Mouse (Mus musculus): ENCODE results near the gene Tmem204. TPM values are rescaled to one million over a fixed set of nuclear protein-coding genes. Genes with fewer than 3 reads are reported as not detected.
A peak's percentile ranks its signal among the peaks of the same experiment; 100 is the strongest.

Gene Tmem204
- total RNA-seq, 1 experiment from 2014 or later = not detected

DNA sequence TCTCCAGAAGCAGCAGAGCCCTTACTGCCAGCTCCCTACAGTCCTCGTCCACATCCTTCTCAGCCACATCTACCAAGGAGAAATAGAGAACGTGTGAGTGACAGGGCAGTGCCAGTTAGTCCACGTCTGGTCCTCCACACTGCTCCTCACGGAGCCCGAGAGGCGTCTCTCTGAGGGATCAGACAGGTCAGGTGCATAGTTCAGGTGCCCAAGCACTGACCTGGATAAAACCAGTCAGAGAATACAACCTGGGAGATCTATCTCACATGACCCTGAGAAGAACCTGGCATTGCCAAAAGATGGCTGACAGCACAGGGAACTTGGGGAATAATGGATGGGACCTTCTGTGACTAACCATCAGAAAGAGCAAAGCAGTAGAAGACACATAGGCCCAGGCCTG lies 16.7 kb upstream of the Tmem204 start:
- no peak for ATAC-seq (replicated peaks in 1 of 2; ENCODE audit: insufficient read depth in 1 of 2, low FRiP score in 2 of 2, low TSS enrichment in 1 of 2, low read depth in 1 of 2, poor library complexity in 2 of 2, severe bottlenecking in 2 of 2)

DNA sequence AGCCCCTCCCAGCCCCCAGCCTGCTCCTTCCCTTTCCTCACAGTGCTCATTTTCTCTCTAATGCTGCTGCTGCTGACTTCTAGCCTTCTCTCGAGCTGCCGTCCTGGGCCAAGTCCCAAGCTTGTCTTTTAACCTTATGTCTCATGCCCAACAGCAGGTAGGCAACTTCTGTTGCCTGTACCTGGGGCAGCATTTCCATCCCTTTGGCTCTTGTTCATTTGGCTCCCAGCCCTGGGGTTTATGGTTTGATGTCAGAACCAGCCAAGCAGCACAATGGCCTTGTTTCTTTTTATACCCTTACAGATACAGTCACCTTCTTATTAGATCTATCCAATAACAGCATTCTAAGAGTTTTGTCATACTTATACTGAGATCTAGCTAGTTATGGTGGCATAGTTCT lies 12.8 kb upstream of the Tmem204 start:
- no peak for ATAC-seq (replicated peaks in 1 of 2; ENCODE audit: insufficient read depth in 1 of 2, low FRiP score in 2 of 2, low TSS enrichment in 1 of 2, low read depth in 1 of 2, poor library complexity in 2 of 2, severe bottlenecking in 2 of 2)

DNA sequence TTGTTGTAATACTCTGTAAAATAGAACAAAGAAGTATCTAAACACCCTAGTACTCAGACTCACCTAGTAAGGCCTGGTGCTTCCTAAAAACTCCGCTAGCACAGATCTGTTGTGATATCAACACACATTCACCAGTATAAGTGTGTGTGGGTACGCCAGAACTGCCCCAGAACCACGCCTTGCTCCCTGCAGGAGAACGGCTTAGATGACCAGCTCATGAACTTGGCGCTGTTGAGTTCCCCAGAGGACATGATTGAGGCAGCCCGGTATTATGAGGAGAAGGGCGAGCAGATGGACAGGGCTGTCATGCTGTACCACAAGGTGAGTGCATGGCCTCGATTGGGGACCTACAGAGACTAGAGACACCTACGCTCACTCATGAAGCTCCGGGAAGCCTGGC lies 7.1 kb upstream of the Tmem204 start:
- ATAC-seq (replicated peaks in 1 of 2; ENCODE audit: insufficient read depth in 1 of 2, low FRiP score in 2 of 2, low TSS enrichment in 1 of 2, low read depth in 1 of 2, poor library complexity in 2 of 2, severe bottlenecking in 2 of 2) = no peak

DNA sequence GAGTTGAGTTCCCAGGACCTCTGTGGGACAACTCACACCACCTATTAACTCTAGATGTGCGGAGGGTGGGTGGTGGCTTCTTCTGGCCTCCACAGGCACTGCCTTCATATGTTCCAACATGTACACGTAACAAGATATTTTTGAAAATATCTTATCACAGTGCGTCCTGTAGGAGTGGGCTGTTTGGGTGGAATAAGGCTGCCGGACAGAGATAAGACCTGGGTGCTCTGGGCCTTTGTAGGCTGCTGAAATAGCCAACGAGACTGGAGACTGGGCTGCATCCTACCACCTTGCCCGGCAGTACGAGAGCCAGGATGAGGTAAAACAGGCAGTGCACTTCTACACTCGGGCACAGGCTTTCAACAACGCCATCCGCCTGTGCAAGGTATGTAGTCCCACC lies 5.8 kb upstream of the Tmem204 start:
- ATAC-seq (replicated peaks in 1 of 2; ENCODE audit: insufficient read depth in 1 of 2, low FRiP score in 2 of 2, low TSS enrichment in 1 of 2, low read depth in 1 of 2, poor library complexity in 2 of 2, severe bottlenecking in 2 of 2) = no peak

- ATAC-seq (replicated peaks in 1 of 2; ENCODE audit: insufficient read depth in 1 of 2, low FRiP score in 2 of 2, low TSS enrichment in 1 of 2, low read depth in 1 of 2, poor library complexity in 2 of 2, severe bottlenecking in 2 of 2) = no peak
Measured at GRCm38 (mm10) chr17:25086724-25087123, 3.3 kb upstream of the Tmem204 start.

- ATAC-seq (replicated peaks in 1 of 2; ENCODE audit: insufficient read depth in 1 of 2, low FRiP score in 2 of 2, low TSS enrichment in 1 of 2, low read depth in 1 of 2, poor library complexity in 2 of 2, severe bottlenecking in 2 of 2) = no peak
Measured at GRCm38 (mm10) chr17:25084835-25085385, 1.5 kb upstream of the Tmem204 start.

- ATAC-seq (replicated peaks in 1 of 2; ENCODE audit: insufficient read depth in 1 of 2, low FRiP score in 2 of 2, low TSS enrichment in 1 of 2, low read depth in 1 of 2, poor library complexity in 2 of 2, severe bottlenecking in 2 of 2) = no peak
Measured at GRCm38 (mm10) chr17:25082887-25083286, 504 bp downstream of the Tmem204 start.

DNA sequence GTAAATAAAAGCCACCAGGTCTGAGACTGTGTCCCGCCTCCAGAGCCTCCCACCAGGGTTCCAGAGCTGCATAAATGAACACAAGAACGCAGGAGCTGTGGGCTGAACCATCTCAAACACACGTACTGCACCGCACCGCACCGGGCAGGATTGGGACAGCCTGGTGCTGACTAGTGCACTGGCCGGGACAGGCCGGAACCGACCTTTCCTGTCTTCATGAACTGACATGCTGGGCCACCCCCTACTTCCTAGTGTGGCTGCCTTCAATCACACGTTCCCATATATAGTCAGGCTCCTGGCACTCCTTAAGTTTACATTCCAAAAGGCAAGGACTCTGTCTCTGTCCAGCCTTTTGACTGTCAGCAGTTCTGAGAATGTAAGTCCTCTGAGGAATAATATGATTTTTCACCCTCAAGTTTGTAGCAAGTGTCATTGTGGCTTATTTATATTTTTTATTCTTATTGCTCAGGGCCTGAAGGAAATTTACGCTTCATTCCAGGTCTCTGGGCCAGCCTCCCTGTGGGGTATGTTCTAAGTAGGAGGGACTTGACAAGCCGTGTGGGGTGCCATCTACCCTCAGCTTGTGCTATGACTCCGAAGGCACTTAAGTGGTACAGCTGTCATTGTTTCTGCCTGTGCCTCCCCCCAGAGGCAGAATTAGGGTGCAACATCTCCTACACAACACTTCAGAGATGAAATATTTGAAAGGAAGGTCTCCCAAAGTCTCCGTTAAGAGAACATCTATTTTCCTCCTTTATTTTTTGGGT lies 1.1 kb downstream of the Tmem204 start:
- no peak for ATAC-seq (replicated peaks in 1 of 2; ENCODE audit: insufficient read depth in 1 of 2, low FRiP score in 2 of 2, low TSS enrichment in 1 of 2, low read depth in 1 of 2, poor library complexity in 2 of 2, severe bottlenecking in 2 of 2)

GRCm38 (mm10) chr17:25080960-25081381 lies 2.4 kb downstream of the Tmem204 start:
- ATAC-seq (replicated peaks in 1 of 2; ENCODE audit: insufficient read depth in 1 of 2, low FRiP score in 2 of 2, low TSS enrichment in 1 of 2, low read depth in 1 of 2, poor library complexity in 2 of 2, severe bottlenecking in 2 of 2) = no peak

- ATAC-seq (replicated peaks in 1 of 2; ENCODE audit: insufficient read depth in 1 of 2, low FRiP score in 2 of 2, low TSS enrichment in 1 of 2, low read depth in 1 of 2, poor library complexity in 2 of 2, severe bottlenecking in 2 of 2) = no peak
Measured at GRCm38 (mm10) chr17:25080210-25080609, 3.2 kb downstream of the Tmem204 start.

DNA sequence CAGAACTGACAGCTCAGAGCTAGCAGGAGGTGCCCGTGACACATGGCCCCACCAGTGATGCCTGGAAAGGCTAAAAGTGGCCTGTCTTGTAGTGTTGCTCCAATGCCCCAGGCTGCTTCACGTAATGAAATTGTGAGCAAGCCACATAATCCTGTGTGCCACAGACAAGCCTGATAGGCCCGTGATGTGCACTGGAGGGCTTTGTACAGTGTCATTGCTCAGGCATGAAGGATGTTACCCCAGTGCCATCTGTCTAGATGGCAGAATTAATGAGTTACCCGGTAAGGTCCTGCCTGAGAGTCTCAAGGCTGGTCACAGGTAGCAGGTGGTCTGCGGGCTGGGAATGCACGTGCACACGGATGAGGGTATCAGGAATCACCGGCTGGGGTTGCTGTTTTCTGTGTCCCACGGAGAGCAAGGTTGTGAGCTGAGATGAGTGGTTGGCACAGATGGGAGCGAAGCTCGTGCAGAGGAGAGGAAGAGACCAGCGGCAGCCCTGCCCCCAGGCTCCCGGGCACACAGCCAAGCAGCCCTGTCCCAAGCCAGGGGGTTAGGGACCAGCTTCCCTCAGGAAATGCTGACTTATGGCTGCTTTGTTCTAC lies 5.5 kb downstream of the Tmem204 start:
- ATAC-seq (replicated peaks in 1 of 2; ENCODE audit: insufficient read depth in 1 of 2, low FRiP score in 2 of 2, low TSS enrichment in 1 of 2, low read depth in 1 of 2, poor library complexity in 2 of 2, severe bottlenecking in 2 of 2) = peak; percentile 33 to 66; a peak in 2 of 4 replicates

DNA sequence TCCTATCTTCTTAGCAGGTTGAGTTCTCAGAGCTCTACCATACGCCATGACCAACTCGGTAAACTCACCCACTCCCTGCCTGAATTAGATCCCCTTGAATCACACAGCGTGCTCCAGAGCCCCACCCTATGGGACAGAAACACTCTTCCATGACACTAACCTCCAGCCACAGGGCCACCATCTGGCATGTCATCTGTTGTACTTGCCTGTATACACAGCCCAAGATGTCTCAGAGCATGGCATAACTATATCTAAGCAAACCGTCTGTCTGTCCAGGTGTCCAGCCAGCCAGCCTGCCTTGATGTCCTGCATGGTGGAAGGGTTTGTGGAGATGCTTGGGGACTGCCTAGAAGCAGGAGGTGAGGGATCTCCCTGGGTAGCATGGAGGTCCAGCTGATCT lies 6.5 kb downstream of the Tmem204 start:
- ATAC-seq (replicated peaks in 1 of 2; ENCODE audit: insufficient read depth in 1 of 2, low FRiP score in 2 of 2, low TSS enrichment in 1 of 2, low read depth in 1 of 2, poor library complexity in 2 of 2, severe bottlenecking in 2 of 2) = no peak

DNA sequence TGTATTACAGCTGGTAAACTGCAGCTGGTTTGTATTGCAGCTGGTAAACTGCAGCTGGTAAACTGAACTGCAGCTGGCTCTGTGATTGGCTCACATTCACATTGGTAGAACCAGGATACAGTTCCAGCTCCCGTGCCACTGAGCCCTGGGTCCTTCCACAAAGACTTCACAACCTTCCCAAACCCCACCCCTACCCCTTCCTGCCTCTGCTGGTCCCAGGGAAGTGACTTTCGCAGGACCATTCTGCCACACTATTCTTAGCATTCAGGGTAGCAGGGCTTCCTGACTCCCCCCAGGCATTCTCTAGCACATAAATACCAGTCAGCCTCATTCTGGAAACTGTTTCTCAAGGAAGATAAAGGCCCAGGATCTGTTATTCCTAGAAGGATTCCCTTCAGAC lies 14.7 kb downstream of the Tmem204 start:
- no peak for ATAC-seq (replicated peaks in 1 of 2; ENCODE audit: insufficient read depth in 1 of 2, low FRiP score in 2 of 2, low TSS enrichment in 1 of 2, low read depth in 1 of 2, poor library complexity in 2 of 2, severe bottlenecking in 2 of 2)

- ATAC-seq (replicated peaks in 1 of 2; ENCODE audit: insufficient read depth in 1 of 2, low FRiP score in 2 of 2, low TSS enrichment in 1 of 2, low read depth in 1 of 2, poor library complexity in 2 of 2, severe bottlenecking in 2 of 2) = no peak
Measured at GRCm38 (mm10) chr17:25067442-25067851, 15.9 kb downstream of the Tmem204 start.

- no peak for ATAC-seq (replicated peaks in 1 of 2; ENCODE audit: insufficient read depth in 1 of 2, low FRiP score in 2 of 2, low TSS enrichment in 1 of 2, low read depth in 1 of 2, poor library complexity in 2 of 2, severe bottlenecking in 2 of 2)
Measured at GRCm38 (mm10) chr17:25066595-25066994, 16.8 kb downstream of the Tmem204 start.

GRCm38 (mm10) chr17:25065189-25065588 lies 18.2 kb downstream of the Tmem204 start:
- no peak for ATAC-seq (replicated peaks in 1 of 2; ENCODE audit: insufficient read depth in 1 of 2, low FRiP score in 2 of 2, low TSS enrichment in 1 of 2, low read depth in 1 of 2, poor library complexity in 2 of 2, severe bottlenecking in 2 of 2)

DNA sequence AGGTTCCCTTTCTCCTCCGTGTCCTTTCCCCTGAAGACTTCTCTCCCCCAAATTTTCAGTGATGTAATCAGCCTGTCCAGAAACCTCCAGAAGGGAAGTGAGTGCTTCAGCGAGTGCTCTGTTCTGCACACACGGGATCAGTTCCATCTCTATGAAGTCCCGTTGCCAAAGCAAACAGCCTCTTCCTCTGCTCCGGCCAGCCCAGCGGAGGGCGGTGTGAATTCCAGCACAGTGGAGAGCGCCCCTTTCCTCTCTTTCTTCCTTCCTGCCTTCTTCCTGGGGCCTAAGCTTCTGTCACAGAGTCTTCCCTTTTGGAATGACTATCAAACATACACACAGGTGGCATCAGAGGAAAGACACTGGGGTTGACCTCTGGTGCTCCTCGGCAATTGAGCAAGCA lies 19.0 kb downstream of the Tmem204 start:
- ATAC-seq (replicated peaks in 1 of 2; ENCODE audit: insufficient read depth in 1 of 2, low FRiP score in 2 of 2, low TSS enrichment in 1 of 2, low read depth in 1 of 2, poor library complexity in 2 of 2, severe bottlenecking in 2 of 2) = no peak

- ATAC-seq (replicated peaks in 1 of 2; ENCODE audit: insufficient read depth in 1 of 2, low FRiP score in 2 of 2, low TSS enrichment in 1 of 2, low read depth in 1 of 2, poor library complexity in 2 of 2, severe bottlenecking in 2 of 2) = no peak
Measured at GRCm38 (mm10) chr17:25063872-25064271, 19.5 kb downstream of the Tmem204 start.

DNA sequence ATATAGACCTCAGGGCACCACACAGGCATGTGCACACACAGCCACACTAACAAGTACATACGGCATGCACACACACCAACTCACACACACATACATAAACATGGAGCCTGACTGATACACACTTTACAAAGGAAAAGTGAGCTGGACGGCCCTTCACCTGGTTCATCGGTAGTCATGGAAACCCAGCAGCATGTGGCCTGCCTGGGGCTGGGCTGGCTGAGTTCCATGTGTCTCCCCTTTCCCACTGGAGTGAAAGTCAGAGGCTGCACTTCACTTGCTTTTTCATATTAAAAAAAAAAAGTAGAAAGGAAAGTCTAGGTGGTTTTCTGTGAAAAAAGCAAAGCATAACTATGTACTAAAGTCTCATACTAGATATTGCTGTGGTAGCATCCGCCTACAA lies 20.1 kb downstream of the Tmem204 start:
- no peak for ATAC-seq (replicated peaks in 1 of 2; ENCODE audit: insufficient read depth in 1 of 2, low FRiP score in 2 of 2, low TSS enrichment in 1 of 2, low read depth in 1 of 2, poor library complexity in 2 of 2, severe bottlenecking in 2 of 2)

Measured in hematopoietic stem cell, adult 5-6 weeks (primary cell).